Mouse (Mus musculus): ENCODE measurements around the gene Nmu. TPM values are rescaled to one million over a fixed set of nuclear protein-coding genes. Genes with fewer than 3 reads are reported as not detected.

Nmu gene
- polyA plus RNA-seq (2012; ENCODE audit: low replicate concordance), result not detected in 2 replicates

DNA sequence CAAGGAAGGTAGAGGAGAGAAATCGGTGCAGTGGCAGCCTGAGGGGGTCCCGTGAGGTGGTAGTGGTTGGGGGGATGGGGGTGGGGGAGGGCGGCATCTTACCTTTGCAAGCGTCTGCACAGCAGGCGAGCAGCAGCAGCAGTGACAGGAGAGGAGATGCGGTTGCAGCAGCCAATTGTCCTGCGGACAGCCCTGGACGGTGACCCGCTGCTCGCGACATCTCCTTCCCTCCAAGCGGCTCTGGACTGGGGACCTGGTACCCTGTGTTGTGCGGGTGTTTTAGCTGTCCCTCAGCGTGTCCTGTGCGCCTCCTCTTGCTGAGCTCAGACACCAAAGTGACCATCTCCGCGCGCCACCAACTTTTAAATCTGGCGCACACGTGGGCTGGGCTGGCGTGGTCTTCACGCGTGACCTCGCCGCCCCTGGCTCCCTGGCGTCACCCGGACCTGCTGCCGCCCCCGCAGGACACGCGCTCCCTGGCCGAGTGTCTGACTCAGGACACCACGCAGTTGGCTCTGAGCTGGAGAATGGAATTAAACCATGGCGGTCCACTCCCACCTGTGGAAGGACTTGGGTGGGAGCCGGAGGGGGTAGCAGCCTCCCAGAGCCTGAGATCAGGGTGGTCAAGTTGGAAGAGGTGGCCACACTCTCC, at the start of gene Nmu:
Gene Nmu (minus strand): TSS at position 336 of the 652 bp plus-strand sequence.

DNA sequence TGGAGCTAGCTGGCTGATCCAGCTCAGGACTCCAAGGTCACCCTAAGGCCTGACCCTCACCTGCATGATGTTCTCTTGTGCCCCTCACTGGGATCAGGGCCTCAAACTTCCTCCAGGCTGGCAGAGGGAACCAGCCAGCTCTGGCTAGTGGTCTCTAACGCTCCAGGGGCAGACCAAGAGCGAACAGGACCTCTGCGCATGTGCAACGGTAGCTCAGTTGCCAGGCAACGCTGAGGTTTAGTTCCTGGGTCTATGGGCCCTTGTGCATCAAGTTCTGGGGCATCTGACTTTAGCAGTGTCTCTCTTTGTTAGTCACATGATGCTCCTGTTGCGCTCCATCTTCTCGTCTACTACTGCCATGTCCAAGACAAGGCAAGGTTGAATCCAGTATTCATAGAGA, 32.6 kb downstream of the Nmu start, which contains the start of gene Pdcl2:
Gene Pdcl2 (minus strand): TSS at position 204 of the 400 bp plus-strand sequence.

DNA sequence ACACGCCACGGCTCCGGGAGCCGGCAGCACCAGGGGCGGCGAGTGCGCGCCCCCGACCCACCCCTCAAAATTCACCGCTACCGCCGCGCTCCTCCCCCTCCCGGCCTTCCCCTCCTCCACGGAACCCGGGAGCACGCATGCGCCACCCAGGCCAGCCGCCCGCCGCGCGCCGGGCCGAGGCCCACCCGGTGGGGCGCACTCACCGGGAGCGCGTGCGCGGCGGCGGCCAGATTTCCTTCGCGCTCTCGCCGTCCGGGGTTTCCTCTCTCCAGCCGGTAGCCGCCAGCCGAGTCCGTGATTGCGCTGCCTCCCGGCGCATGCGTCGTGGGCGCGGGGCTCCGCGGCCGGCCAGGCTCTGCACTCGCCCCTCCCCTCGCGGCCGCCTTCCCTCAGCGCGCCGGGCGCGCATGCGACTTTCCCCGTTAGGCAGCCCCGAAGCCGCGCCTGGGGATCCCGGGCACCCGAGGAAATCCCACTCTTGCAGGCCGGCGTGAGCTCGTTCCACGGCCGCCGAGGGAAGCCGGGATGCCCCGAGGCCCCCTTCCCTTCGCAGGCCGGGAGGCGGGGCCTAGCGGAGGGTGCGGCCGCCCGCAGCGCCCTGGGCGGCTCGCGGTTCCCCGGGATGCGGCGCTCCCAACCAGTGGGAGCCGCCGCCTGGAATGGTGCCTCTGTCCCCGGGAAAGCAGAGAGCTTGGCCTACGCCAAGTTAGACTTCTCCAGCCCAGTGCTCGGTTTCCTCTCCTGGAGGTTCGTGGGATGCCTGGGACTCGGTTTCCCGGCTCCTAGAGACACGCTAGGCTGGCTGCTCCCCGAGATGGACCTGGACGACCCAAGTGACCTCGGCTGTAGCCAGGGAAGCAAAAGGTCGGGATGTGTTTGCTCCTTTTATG, 58.9 kb downstream of the Nmu start, which contains the start of gene Clock:
Gene Clock (minus strand): TSS at position 341 of the 890 bp plus-strand sequence.

Other genes with a start within 250 kb of the Nmu start
- gene Srd5a3, start 223.5 kb downstream of the Nmu start, polyA plus RNA-seq (2012; ENCODE audit: low replicate concordance), result 82.0 and 121 TPM in 2 replicates
- gene Tmem165, start 179.9 kb downstream of the Nmu start, polyA plus RNA-seq (2012; ENCODE audit: low replicate concordance), result 108 and 146 TPM in 2 replicates
- gene Clock, start 59.0 kb downstream of the Nmu start, polyA plus RNA-seq (2012; ENCODE audit: low replicate concordance), result 0.54 and 0.83 TPM in 2 replicates
- gene Pdcl2, start 32.6 kb downstream of the Nmu start, polyA plus RNA-seq (2012; ENCODE audit: low replicate concordance), result not detected in 2 replicates
- gene Gm7271, start 120.3 kb upstream of the Nmu start, polyA plus RNA-seq (2012; ENCODE audit: low replicate concordance), result not detected in 2 replicates
- 0.71 and 3.9 TPM in 2 replicates for gene Exoc1, start 165.5 kb upstream of the Nmu start, polyA plus RNA-seq (2012; ENCODE audit: low replicate concordance)
- 1.6 and 4.6 TPM in 2 replicates for gene Cep135, start 224.9 kb upstream of the Nmu start, polyA plus RNA-seq (2012; ENCODE audit: low replicate concordance)